Mouse (Mus musculus) kidney, adult 9 months (tissue): ENCODE measurements around the gene Hoxa6.
A peak's percentile ranks its signal among the peaks of the same experiment; 100 is the strongest.

Source experiments
- DNase-seq: peaks from one replicate; pipeline ENCODE4 v3.0.0; 2022

Gene Hoxa6

DNA sequence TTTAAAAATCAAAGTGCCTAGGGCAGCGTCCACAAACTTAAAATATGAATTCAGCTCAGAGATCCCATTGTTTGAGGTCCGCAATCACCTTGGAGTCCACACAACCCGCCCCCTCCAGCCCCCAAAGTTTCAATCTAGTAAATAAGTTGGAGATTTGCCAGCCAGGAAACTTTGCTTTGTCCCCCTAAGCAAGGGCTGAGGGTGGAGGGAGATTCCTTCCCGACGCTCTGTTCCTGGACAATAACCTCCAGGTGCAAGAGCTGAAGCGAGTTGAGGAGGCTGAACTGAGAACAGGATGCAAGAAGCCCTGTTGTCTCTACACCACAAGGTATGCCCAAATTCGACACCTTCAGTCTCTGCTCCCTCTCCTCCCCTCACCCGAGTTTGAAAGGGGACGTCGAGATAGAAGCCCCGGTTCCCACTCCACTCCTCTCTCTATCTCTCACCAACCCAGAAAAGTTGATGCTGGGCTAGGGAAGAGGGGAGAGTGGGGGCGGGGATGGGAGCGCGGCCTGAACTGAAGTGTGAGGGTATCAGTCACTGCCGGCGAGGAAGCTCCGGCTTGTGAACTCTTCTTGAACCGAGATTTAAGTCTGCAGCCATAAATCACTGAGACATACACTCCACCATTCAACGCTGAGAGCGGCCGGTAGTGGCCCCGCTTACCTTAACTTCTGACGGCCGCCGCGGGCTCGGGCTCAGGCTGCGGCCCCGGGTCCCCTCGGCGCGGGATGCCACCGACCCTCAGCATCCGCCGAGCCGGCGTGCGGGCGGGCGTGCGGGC, 33.4 kb downstream of the Hoxa6 start:
- peak; percentile 53 for DNase-seq

DNA sequence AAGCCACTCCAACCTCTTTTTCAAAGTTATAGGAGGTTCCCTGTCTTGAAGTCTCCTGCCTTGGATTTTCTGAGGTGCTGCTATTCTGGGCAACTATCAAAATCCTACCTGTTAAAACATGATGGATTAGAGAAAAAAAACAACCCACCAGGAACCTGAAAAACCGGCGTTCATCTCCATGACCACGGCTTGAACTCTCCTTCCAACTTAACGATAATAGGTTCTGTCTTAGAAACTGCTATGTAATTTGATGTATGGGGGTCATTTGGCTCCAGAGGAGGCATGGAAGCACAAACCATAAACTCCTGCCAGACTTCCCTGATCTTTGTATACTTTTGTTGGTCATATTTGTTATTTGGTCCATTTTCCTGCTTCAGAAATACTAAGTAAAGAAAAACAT, 34.9 kb downstream of the Hoxa6 start:
- peak; percentile 15 for DNase-seq

GRCm38 (mm10) chr6:52172501-52172900, 36.0 kb downstream of the Hoxa6 start:
- peak; percentile 94 for DNase-seq

GRCm38 (mm10) chr6:52171938-52172337, 36.6 kb downstream of the Hoxa6 start:
- DNase-seq = peak; percentile 56

DNA sequence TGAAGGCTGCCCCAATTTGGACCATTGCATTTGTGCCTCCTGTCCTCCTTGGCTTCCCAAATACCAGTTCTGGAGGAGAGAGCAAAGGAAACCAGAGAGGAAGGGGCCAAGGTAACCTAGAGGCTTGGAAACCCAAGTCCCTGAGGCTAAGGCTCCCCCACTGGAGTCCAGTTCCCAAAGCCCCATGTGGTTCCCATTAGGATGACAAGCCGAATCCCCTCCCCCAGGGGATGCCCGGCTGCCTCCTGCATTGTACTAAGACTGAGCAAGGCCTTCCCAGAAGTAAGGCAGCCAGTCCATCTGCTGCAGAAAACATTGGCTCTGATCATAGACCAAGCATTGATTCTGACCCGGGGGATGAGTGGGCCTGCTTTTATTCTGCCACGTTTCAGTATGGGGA, 37.2 kb downstream of the Hoxa6 start:
- peak; percentile 10 for DNase-seq

GRCm38 (mm10) chr6:52170898-52171223, 37.7 kb downstream of the Hoxa6 start:
- no peak for DNase-seq

DNA sequence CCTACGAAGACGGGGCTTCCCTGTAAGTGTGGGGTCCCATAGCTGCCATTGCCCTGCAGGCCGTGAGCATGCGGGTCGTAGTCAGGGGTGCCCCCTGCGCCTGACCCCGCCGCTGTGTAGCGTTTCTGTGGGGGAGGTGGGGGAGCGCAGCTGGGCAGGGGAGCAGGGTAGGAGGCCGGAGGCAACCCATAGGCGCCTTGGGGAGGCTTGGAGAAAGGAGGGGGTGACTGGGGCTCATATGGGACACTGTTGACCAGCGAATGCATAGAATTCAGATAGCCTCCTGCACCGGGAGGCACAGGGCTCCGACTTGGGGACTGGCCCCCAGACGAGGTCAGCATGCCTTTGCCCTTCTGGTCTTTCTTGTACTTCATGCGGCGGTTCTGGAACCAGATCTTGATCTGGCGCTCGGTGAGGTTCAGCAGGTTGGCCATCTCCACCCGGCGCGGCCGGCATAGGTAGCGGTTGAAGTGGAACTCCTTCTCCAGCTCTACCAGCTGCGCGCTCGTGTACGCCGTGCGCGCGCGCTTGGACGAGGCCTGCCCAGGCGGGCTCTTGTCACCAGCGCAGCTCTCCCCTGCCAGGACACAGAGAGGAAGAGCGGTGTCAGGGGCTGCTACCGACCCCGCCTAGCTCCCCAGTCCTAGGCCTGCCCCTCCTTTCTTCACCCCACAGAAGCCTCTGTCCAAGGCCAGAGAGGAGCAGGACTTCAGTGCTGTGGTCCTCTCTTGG, 38.2 kb downstream of the Hoxa6 start:
- peak; percentile 38 for DNase-seq

DNA sequence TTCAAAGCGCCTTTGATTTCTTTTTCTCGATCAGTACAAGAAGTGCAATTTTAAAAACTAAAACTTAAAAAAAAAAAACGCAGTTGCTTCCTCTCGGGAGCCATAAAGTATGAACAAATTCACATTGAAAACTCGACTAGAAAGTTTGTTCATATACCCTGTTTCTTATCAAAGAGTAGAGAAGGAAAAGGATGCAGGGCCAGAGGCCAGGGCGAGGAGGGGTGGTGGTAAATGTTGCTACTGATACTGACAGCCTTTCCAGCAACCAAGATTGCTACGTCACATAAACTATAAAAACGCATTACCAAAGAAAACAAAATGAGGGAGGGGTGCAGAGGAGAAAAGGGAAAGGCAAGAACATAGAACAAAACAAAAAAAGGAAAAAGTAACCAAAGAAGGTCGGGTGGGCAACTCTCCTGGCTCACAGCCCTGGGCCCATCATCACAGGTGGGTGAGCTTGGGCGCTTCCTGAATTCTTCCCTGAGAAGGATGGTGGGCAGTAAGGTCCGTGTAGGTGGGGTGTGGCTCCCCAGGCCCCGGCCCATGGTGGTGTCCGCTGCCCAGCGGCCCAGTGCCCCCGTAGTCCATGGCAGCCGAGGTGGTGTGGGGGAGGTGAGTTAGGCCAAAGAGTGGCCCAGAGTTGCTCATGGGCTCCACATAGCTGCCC, 38.9 kb downstream of the Hoxa6 start:
- DNase-seq = no peak

GRCm38 (mm10) chr6:52168191-52169055, 40.1 kb downstream of the Hoxa6 start:
- DNase-seq = no peak

- DNase-seq = no peak
Observed at GRCm38 (mm10) chr6:52167736-52168161, 40.8 kb downstream of the Hoxa6 start.

DNA sequence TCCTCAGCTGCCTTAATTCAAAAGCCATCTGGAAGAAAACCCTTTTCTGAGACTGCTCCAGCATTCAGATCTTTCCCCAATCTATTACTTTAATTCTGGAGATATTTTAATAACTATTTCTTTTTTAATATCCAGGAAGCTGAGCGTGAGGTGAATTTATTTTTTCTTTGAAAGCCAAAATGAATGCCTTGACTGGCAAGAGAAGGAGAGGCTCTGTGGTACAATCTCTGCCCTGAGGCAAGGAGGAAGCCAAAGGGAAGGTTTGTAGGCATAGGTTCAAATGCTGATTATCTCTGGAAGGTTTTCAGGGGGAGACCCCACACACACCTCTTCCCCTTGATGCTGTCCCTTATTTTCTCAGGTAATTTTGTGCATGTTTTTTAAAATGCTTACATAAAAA, 41.3 kb downstream of the Hoxa6 start:
- DNase-seq = no peak

DNA sequence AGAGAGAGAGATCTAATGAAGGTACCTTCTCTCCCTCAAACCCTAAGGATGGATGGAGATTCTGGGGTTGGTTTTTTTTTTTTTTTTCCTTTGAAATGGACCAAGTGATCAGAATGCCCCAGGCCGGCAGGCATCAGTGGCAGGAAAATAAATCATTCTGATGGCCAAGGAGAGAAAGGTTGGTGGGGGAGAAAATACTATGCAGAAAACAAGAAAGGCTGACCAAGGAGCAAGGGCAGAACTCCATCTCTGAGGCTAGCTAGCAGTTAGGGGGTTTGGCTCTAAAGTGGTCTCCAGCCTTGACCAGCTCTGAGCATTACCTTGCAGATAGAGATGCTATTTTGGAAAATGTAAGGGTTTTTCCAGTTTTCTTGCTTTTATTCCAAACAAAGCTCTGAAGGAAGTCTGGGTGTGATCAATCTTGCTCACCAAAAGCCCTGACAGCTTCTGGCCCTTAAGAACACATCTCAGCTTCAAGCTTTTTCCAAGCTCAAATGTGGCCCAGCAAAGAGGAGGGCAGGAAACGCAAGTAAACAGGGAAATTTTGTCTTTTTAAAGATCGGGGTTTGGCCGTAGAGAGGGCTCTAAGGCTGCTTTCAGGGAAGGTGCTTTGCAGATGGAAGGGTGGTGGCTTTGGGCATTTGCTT, 42.0 kb downstream of the Hoxa6 start:
- peak; percentile 21 for DNase-seq

DNA sequence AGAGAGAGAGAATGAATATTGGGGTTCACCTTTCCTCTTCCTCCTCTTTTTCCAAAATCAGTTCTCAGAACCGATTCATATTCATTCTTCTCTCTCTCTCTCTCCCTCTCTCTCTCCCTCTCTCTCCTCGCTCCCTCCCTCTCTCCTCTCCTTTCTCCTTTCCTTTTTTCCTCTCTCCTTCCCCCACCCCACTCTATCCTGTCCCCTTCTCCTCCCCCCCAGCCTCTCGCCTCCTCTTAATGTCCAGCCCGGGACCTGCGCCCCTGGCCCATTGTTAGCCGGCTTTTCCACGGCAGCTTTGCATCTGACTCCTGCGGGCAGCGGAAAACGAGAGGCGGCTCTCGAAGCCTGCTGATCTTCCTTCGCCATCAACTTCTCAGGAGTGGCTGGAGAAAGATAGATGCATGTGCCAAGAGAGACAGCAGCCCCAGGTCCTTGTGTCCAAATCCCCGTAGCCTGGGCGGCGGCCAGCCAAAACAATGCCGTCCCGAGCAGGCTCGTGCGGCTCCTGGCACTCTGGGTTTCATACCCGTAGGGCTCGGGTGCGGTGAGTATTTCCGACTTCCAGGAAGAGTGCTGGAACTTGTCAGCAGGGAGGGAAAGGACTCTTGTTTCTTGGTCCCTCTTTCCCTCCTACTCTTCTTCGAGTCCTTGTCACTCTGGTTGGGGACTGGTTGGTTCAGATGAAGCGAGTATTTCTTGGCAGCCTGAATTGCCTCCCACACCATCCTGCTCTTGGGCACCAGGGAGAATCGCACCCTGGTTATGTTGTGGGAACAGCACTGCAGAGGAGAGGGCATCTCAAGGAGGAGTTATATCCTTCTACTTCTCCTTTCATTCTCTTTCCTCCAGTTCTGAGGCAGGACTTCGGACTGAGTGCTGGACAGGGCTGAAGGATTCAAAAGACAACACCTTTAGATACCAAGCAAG, 42.8 kb downstream of the Hoxa6 start:
- DNase-seq = peak; percentile 21

GRCm38 (mm10) chr6:52164626-52165440, 43.7 kb downstream of the Hoxa6 start, which contains the start of gene Hoxa2:
Gene Hoxa2 (minus strand): TSS chr6:52164831.
- peak; percentile 28 for DNase-seq

DNA sequence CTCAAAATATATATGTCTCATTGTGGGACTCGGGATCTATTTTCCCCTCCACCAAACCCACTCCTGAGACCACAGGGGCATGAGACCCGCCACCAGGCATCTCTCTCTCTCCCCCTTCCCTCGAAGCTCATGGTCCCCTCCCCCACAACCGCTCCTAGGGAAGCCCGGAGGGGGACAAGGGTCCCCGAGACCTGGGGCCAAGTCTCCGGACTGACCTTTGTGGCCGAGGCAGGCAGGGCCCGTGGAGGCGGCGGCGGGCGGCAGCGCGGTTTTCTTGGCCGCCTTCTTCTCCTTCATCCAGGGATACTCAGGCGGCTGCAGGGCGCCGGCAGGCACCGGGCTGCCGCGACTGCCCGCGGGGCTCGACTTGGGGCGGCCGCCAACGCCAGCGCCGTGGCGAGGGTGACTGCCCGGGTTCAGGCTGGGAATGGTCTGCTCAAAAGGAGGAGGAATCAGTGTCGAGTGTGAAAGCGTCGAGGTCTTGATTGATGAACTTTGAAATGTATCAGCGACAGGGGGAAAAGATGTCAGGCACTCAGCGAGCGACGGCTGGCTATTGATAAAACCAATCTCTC, 44.4 kb downstream of the Hoxa6 start:
- peak; percentile 37 for DNase-seq

DNA sequence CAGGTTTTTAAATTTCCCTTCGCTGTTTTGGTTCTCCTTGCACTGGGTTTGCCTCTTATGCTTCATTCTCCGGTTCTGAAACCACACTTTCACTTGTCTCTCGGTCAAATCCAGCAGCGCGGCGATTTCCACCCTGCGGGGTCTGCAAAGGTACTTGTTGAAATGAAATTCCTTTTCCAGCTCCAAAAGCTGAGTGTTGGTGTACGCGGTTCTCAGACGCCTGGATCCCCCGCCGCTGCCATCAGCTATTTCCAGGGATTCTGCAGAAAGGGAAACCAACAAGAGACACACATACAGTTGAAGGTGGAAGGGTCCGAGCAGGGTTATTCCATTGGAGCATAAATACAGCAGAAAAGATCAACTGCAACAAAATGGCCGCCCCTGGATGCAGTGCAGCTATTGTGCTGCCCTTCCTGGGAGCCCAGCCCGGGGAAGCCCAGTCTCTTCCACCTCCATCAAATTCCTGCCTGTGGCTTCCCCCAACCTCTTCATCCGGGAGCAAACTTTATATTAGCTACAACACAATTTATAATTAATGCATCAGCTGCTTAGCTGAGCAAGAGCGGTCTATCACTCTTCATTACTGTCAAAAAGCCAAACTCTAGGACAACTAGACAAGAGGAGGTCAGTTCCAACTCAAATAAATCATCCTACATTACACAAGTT, 45.0 kb downstream of the Hoxa6 start:
- DNase-seq = peak; percentile 22

DNA sequence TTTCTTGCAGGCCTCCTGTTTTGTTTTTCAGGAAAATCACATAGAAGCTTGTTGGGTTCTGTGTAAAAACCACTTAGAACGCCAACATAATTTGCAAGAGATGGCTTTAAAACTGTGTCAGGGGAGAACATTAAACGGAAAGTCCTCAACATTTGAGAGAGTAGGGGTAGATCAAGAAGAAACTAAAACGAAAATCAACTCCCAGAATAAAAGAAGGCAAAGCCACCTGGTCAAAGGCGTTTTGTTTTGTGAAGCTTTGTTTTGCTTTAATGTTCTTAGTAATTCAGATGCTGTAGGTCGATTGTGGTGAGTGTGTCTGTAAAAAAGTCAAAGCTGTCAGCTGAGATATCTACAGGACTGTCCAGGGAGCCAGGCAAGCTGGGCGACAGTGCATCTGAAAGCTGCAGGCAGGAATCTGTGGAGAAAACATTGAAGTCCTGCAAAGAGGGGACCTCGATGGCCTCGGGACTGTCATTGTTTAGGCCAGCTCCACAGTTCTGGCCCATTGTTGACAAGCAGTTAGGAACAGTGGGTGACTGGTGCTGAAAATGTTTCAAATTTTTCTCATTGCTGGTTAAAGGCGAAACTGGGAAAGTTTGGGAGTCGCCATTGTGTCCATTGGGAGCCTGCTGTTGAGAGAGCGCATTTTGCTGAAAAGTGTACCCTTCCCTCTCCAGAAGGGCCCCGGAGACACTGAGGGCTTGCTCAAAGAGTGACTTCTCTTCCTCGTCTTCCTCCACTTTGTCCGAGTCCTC, 45.7 kb downstream of the Hoxa6 start:
- peak; percentile 13 for DNase-seq

DNA sequence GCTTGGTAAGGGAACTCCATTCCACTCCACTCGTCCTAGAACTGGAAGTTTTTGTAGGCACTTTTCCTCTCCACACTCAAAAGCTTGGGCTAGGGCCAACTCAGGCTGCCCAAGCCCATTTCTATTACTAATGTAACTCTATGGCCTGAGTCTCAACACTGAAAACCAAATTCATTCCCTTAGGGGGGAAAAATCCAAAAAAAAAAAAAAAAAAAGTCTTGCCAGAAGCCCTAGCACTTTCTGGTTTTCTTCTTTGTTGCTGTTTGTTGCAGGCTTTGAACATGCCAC, 46.5 kb downstream of the Hoxa6 start:
- no peak for DNase-seq
